Mouse (Mus musculus) neural tube, embryonic 11.5 days (tissue): ENCODE results near the gene Serpina5. TPM values are rescaled to one million over a fixed set of nuclear protein-coding genes. Genes with fewer than 3 reads are reported as not detected.

ENCODE experiments used
- ATAC-seq: fragments of 200-750 bp; cut with Nextera tagmentation; 2 replicates; pipeline ENCODE4 v1.8.0; 2017; ENCODE audit warnings: moderate number of reproducible peaks, mild to moderate bottlenecking, moderate TSS enrichment, moderate library complexity; ENCODE audit not compliant: insufficient read depth, low FRiP score, low TSS enrichment
- DNase-seq: peaks from one replicate; pipeline ENCODE4 v3.0.0-alpha.2; 2015; ENCODE audit warnings: low spot score
- H3K27ac ChIP-seq: fragments of 300-500 bp; sonication (generic); 2 replicates; pipeline ENCODE4 v1.5.1; 2014; ENCODE audit warnings: low read depth, mild to moderate bottlenecking, low read length
- H3K27me3 ChIP-seq: fragments of 300-500 bp; sonication (generic); 2 replicates; pipeline ENCODE4 v1.6.1; 2014; ENCODE audit warnings: mild to moderate bottlenecking, low read length, mixed read lengths; ENCODE audit not compliant: control insufficient read depth, insufficient read depth
- H3K36me3 ChIP-seq: fragments of 300-500 bp; sonication (generic); 2 replicates; pipeline ENCODE4 v1.6.1; 2014; ENCODE audit warnings: mild to moderate bottlenecking, low read length, moderate library complexity, mixed read lengths; ENCODE audit not compliant: control insufficient read depth, insufficient read depth
- H3K4me1 ChIP-seq: fragments of 300-500 bp; sonication (generic); 2 replicates; pipeline ENCODE4 v1.6.1; 2014; ENCODE audit warnings: low read length, mixed read lengths; ENCODE audit not compliant: control insufficient read depth, insufficient read depth
- H3K4me2 ChIP-seq: fragments of 300-500 bp; sonication (generic); 2 replicates; pipeline ENCODE4 v1.6.1; 2014; ENCODE audit warnings: low read depth, mild to moderate bottlenecking, moderate library complexity
- H3K4me3 ChIP-seq: fragments of 300-500 bp; sonication (generic); 2 replicates; pipeline ENCODE4 v1.5.1; 2014; ENCODE audit warnings: low read depth, low read length
- H3K9ac ChIP-seq: fragments of 300-500 bp; sonication (generic); 2 replicates; pipeline ENCODE4 v1.6.1; 2014; ENCODE audit warnings: mild to moderate bottlenecking, low read length
- H3K9me3 ChIP-seq: fragments of 300-500 bp; sonication (generic); 2 replicates; pipeline ENCODE4 v1.6.1; 2016; ENCODE audit warnings: low read length; ENCODE audit not compliant: control insufficient read depth
- WGBS: fragments of 180-500 bp; shearing (Covaris S2); extraction: QIAGEN DNeasy Blood & Tissue Kit; methylation state at CpG from one replicate; pipeline ENCODE4 v1.1.7; 2014; 5-methylcytosine and 5-hydroxymethylcytosine counted together
- polyA plus RNA-seq: library from polyadenylated mRNA; unstranded; fragments of >200 nt; fragmentation: Nextera tagmentation; extraction: Ambion mirVana; gene quantifications from 2 replicates; pipeline ENCODE4 v1.2.1, GENCODE M21; 2014

Serpina5 gene
- polyA plus RNA-seq, 1 experiment from 2014 or later = not detected

DNA sequence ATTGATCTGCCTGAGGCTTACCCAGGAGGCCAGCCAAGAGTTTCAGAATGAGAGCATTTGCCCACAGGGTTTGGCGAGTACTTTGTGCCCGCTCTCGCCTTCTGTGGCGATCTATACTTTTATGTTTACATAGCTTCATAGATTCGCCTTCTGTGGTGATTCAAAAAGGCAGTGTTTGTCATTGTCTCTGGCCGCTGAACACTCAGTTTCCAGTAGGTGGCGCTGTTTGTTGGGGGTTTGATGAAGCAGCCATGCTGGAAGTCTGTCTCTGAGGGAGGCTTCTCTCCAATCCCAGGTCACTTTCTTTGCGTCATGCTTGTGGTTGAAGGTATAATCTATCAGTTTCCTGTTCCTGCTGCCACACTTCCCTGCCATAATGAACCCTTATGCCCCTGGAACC, 34.7 kb upstream of the Serpina5 start:
- H3K36me3 ChIP-seq = no peaks in the 10 kb centered on the region
- ATAC-seq (peak; percentile 29; the same call in 1 of the 2 replicates), DNase-seq (peak; percentile 74)
- no peak overlapping the region for H3K4me3 ChIP-seq
- no peak overlapping the region; the same call in 1 of the 2 replicates for H3K9ac ChIP-seq
- H3K27ac ChIP-seq = no peak overlapping the region
- 27% methylated on average over 8 of the region's 8 CpGs for WGBS
- no peaks in the 10 kb centered on the region for H3K9me3 ChIP-seq
- H3K27me3 ChIP-seq = no peaks in the 10 kb centered on the region
- H3K4me2 ChIP-seq = no peak overlapping the region
- H3K4me1 ChIP-seq = no peaks in the 10 kb centered on the region

DNA sequence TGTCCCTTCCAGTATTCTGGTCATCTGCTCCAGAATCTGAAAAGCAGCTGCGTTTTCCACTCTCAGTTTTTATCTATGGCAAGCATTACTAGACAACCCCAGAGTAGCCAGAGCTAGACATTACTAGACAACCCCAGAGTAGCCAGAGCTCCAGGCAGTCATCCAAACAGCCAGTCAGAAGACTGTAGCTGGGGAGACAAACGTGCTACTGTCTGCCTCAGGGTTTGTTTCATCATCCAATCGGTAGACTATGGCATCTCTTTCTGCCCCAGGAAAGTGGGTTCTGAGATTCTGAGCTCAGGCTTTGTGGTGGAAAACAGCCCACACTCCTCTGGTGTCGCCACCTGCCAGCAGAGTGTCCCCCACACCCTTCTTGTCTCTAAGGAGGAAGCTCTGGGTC, 33.4 kb upstream of the Serpina5 start:
- peak; percentile 24 for DNase-seq
- Histone ChIP-seq H3K4me3 (no peak overlapping the region), H3K4me2 (0 out of 2 replicates have a peak overlapping the region, but pooled peaks have one; percentile 10), H3K9ac (no peak overlapping the region), H3K4me1 (no peaks in the 10 kb centered on the region), H3K27ac (no peak overlapping the region), H3K9me3 (no peaks in the 10 kb centered on the region), H3K36me3 (no peaks in the 10 kb centered on the region), H3K27me3 (no peaks in the 10 kb centered on the region)
- ATAC-seq = peak; percentile 20; the same call in 1 of the 2 replicates
- WGBS = 41% methylated on average over 4 of the region's 4 CpGs

DNA sequence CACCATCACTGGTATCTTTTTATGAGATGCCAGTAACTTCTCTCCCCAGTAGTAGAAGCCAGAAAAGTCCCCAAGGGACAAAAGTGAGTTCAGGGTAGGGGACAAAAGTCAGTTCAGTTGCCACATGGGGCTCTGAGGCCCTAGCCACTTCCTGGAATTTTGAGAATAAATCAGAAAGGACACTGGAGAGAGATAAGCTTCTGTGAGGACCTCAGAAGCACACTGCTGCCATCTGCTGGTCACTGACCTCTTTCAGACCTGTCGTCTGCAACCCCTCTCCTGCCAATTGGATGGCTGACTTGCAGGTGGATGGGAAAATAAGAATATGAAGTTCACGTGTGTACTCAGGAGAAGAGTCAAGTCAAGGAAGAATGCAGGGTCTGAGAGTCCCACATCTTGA, 31.3 kb upstream of the Serpina5 start:
- H3K4me1 ChIP-seq = no peaks in the 10 kb centered on the region
- 11% methylated on average over 2 of the region's 2 CpGs for WGBS
- no peak overlapping the region for H3K4me3 ChIP-seq
- H3K9me3 ChIP-seq = no peaks in the 10 kb centered on the region
- ATAC-seq = peak; percentile 65; the same call in 1 of the 2 replicates
- no peak overlapping the region for H3K9ac ChIP-seq
- no peaks in the 10 kb centered on the region for H3K27me3 ChIP-seq
- no peak overlapping the region for H3K4me2 ChIP-seq
- DNase-seq = peak; percentile 75
- H3K27ac ChIP-seq = no peak overlapping the region
- no peaks in the 10 kb centered on the region for H3K36me3 ChIP-seq

DNA sequence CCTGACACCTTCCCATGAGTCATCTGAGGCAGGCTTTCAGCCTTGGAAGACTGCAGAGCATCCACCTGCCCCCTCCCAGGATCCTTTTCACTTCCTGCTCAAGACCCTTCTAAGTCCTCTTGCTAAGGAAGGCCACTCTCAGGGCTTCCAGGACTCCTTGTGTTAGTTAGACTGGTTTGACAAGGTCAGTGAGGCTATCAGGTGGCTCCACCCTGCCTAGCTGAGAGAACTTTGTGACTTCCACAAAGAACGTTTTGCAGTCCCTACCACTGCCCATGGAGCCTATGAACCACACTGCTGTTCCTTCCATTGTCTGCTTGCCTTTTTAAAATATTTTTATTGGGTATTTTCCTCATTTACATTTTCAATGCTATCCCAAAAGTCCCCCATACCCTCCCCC, 29.2 kb upstream of the Serpina5 start:
- Histone ChIP-seq H3K4me1 (no peaks in the 10 kb centered on the region), H3K9me3 (no peaks in the 10 kb centered on the region), H3K4me2 (no peak overlapping the region), H3K9ac (no peak overlapping the region), H3K36me3 (no peaks in the 10 kb centered on the region), H3K4me3 (no peak overlapping the region), H3K27ac (no peak overlapping the region), H3K27me3 (no peaks in the 10 kb centered on the region)
- ATAC-seq (no peak), DNase-seq (no peak)
- 75% methylated on average over 1 of the region's 1 CpGs for WGBS

DNA sequence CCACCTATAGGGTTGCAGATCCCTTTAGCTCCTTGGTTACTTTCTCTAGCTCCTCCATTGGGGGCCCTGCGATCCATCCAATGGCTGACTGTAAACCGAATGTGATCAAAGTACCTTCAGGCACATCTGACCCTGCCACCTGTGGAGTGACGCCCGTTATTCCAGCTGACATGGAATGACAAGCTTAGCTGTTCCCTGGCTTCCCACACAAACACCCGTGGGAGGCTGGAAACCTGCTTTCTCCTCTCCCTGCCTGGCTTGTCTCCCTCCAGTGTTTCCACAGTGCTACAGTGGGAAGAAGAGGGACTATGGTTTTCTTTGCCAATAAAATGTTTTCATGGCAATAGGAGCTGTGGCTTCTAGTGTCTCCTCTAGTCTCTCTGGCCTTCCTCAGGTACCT, 28.6 kb upstream of the Serpina5 start:
- Histone ChIP-seq H3K4me2 (no peak overlapping the region), H3K4me1 (no peaks in the 10 kb centered on the region), H3K27me3 (no peaks in the 10 kb centered on the region), H3K27ac (no peak overlapping the region), H3K9me3 (no peaks in the 10 kb centered on the region), H3K9ac (no peak overlapping the region), H3K4me3 (no peak overlapping the region), H3K36me3 (no peaks in the 10 kb centered on the region)
- no peak for DNase-seq
- WGBS = 60% methylated on average over 5 of the region's 5 CpGs
- ATAC-seq = no peak

DNA sequence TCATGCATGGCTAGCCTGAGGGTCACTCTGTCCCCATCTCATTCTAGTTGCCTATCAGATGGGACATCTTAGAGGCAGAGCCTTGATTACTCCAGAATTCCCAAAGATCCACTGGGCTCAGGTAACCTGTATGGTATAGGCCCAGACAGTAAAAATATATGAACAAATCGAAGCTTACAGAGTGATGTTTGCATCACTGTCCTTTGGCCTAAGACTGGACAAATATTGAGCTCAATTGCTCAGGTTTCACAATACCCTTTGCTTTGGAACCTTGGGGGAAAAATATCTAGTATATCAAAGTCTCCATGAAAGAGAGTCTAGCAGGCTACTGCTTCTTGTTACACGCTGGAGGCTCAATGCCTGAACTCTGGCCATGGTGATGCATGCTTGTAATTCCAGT, 10.8 kb upstream of the Serpina5 start:
- WGBS = 78% methylated on average over 2 of the region's 2 CpGs
- no peak for ATAC-seq
- Histone ChIP-seq H3K4me1 (no peaks in the 10 kb centered on the region), H3K9ac (no peak overlapping the region), H3K27me3 (no peaks in the 10 kb centered on the region), H3K9me3 (no peaks in the 10 kb centered on the region), H3K27ac (no peak overlapping the region), H3K4me3 (no peak overlapping the region), H3K4me2 (no peak overlapping the region), H3K36me3 (no peaks in the 10 kb centered on the region)
- DNase-seq = no peak

DNA sequence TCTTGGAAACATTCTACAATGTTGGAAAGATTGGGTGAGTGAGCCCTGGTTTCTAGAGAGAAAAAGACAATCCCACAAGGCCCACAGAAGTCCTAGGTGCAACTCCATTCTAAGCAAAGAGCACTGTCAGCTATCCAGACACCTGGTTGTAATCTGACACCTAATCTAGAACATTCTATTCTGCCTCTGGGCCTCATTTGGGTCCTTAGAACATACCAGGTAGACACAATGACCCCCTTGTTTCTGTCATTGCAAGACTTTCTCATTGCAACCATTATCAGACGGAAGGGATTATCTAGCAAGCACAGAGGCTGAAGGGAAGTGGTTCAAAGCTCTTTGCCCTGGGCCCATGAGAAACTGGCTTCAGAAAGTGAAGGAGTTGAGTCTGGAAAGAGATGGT, 9.6 kb upstream of the Serpina5 start:
- 79% methylated on average over 1 of the region's 1 CpGs for WGBS
- Histone ChIP-seq H3K4me2 (no peak overlapping the region), H3K27ac (no peak overlapping the region), H3K36me3 (no peaks in the 10 kb centered on the region), H3K4me1 (no peaks in the 10 kb centered on the region), H3K4me3 (no peak overlapping the region), H3K9me3 (no peaks in the 10 kb centered on the region), H3K9ac (no peak overlapping the region), H3K27me3 (no peaks in the 10 kb centered on the region)
- ATAC-seq = no peak
- DNase-seq = no peak

DNA sequence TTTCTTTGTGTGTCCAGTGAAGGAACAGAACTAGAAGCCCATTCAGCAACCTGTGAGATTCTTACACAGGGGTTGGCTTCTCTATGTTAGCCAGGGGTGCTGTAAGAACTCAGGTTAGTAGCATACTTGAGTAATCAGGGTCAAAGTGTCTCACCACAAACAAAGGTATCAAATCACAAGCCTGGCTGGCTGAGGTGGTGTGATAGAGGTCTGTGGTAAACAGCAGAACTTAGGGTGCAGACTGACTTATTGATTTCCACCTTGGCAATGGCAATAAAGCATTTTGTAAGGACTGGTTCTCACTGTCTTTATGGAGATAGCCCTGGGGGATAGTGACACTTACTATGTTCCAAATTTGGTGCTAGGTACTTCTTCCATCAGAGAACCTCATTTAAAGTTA, 4.9 kb downstream of the Serpina5 start:
- no peak for ATAC-seq

DNA sequence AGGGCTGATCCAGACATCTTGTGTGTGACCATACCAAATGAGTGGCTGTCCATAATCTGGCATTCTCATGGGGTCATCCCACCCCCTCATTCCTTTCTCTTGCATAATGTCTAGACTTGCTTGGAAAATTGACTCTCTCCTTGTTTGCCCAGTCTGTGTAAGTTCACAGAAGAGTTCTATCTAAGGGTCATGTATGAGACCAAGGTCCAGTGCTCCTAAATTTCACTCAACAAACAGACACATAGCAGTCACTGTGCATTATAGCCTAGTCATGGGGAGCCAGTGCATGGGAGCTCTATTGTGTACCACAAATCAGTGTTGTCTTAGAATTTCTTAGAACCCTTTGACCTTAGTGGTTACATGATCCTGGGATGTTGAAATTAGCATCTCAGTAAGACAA, 6.0 kb downstream of the Serpina5 start:
- Histone ChIP-seq H3K27me3 (no peaks in the 10 kb centered on the region), H3K9me3 (no peaks in the 10 kb centered on the region), H3K27ac (no peak overlapping the region), H3K4me1 (no peaks in the 10 kb centered on the region), H3K4me2 (no peak overlapping the region), H3K4me3 (no peak overlapping the region), H3K36me3 (no peaks in the 10 kb centered on the region), H3K9ac (no peak overlapping the region)
- DNase-seq (no peak), ATAC-seq (no peak)

More for the DNA sequence above, 4.9 kb downstream of the Serpina5 start:
- Histone ChIP-seq H3K36me3 (no peaks in the 10 kb centered on the region), H3K4me3 (no peak overlapping the region), H3K9ac (no peak overlapping the region), H3K4me2 (no peak overlapping the region), H3K4me1 (no peaks in the 10 kb centered on the region), H3K27me3 (no peaks in the 10 kb centered on the region), H3K9me3 (no peaks in the 10 kb centered on the region), H3K27ac (no peak overlapping the region)
- DNase-seq = no peak
